Mouse (Mus musculus): Measurements from ENCODE around the gene Rpl41. TPM values are rescaled to one million over a fixed set of nuclear protein-coding genes. Genes with fewer than 3 reads are reported as not detected.

Rpl41 gene
- total RNA-seq, 2 experiments from 2014 or later = 2,825 to 2,926 TPM

- intact Hi-C loops (cut with DNase I) = no loop called here
- DNase-seq = peak; percentile 46
These were observed 49.9 kb downstream of the Rpl41 start for GRCm38 (mm10) chr10:128499116-128499671.

DNA sequence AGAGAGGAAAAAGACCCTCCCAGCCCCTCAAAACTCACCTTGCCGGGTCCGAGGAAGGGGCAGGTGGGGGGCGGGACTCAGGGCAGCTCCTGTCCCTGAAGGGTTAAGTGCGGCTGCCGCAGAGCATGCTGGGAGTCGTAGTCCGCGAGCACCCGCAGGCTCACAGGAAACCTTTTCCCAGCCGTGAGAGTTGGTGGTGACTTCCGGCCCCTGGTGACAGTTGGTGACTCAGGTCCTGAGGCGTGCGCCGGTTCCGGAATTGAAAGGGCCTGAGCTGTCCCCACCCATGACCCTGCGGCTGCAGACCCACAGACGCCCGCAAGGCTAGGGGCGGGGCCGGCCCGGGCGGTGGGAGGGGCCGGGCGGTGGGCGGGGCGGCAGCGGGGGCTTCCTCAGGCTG is 50.5 kb downstream of the Rpl41 start, which contains the start of gene Myl6b:
Gene Myl6b, minus strand, starts transcription at position 96 of the 400 bp plus-strand sequence.
- peak; percentile 96 for DNase-seq
- intact Hi-C loops (cut with DNase I) = no loop called here

Small RNAs within 50 kb of the gene (microRNA-seq; reads per million reads assigned to microRNA genes)
- gene Gm47275 (not detected), gene Mir6916 (not detected), gene Mir6917 (not detected)

Other genes starting within 250 kb of the Rpl41 start
- gene Pan2, start 246.0 kb downstream of the Rpl41 start, total RNA-seq (2021) = 10 to 100 TPM; 19.9 to 22.4 TPM
- gene Cnpy2, start 226.8 kb downstream of the Rpl41 start, total RNA-seq (2021) = 10 to 100 TPM; 81.0 to 86.0 TPM
- 100 to 1,000 TPM; 236 to 250 TPM for gene Cs, start 211.6 kb downstream of the Rpl41 start, total RNA-seq (2021)
- gene Coq10a, start 180.3 kb downstream of the Rpl41 start, total RNA-seq (2021) = 10 to 100 TPM; 57.7 to 58.1 TPM
- 10 to 100 TPM; 84.9 to 85.5 TPM for gene Ankrd52, start 172.2 kb downstream of the Rpl41 start, total RNA-seq (2021)
- gene Slc39a5, start 148.1 kb downstream of the Rpl41 start, total RNA-seq (2021) = under 1 TPM; 0.40 to 0.42 TPM
- gene Nabp2, start 137.8 kb downstream of the Rpl41 start, total RNA-seq (2021) = 10 to 100 TPM; 95.1 to 99.1 TPM
- gene Rnf41, start 137.6 kb downstream of the Rpl41 start, total RNA-seq (2021) = 10 to 100 TPM; 92.0 to 94.7 TPM
- 100 to 1,000 TPM; 295 to 311 TPM for gene Smarcc2, start 90.1 kb downstream of the Rpl41 start, total RNA-seq (2021)
- gene Myl6, start 55.2 kb downstream of the Rpl41 start, total RNA-seq (2021) = 100 to 1,000 TPM; 499 to 509 TPM
- gene Myl6b, start 50.6 kb downstream of the Rpl41 start, total RNA-seq (2021) = 10 to 100 TPM; 61.7 to 65.2 TPM
- 10 to 100 TPM; 13.7 to 16.3 TPM for gene Esyt1, start 23.4 kb downstream of the Rpl41 start, total RNA-seq (2021)
- 10 to 100 TPM; 14.0 to 15.2 TPM for gene Zc3h10, start 1.5 kb downstream of the Rpl41 start, total RNA-seq (2021)
- gene Pa2g4, start 16.7 kb upstream of the Rpl41 start, total RNA-seq (2021) = 100 to 1,000 TPM; 111 TPM
- under 1 TPM; 0.62 to 0.66 TPM for gene Erbb3, start 40.3 kb upstream of the Rpl41 start, total RNA-seq (2021)
- gene Rps26, start 77.4 kb upstream of the Rpl41 start, total RNA-seq (2021) = 100 to 1,000 TPM; 595 to 651 TPM
- gene Ikzf4, start 96.7 kb upstream of the Rpl41 start, total RNA-seq (2021) = 10 to 100 TPM; 25.0 to 30.7 TPM
- gene Suox, start 124.8 kb upstream of the Rpl41 start, total RNA-seq (2021) = 10 to 100 TPM; 10.5 to 11.0 TPM
- gene Rab5b, start 147.0 kb upstream of the Rpl41 start, total RNA-seq (2021) = 100 to 1,000 TPM; 113 TPM
- gene Pmel, start 154.9 kb upstream of the Rpl41 start, total RNA-seq (2021) = 1 to 10 TPM in 1 of 2 experiments, under 1 TPM in 1; 0.50 to 1.6 TPM
- gene Cdk2, start 155.7 kb upstream of the Rpl41 start, total RNA-seq (2021) = 10 to 100 TPM in 1 of 2 experiments, 1 to 10 TPM in 1; 8.1 to 10.0 TPM
- 1 to 10 TPM; 7.5 to 7.7 TPM for gene Dgka, start 195.6 kb upstream of the Rpl41 start, total RNA-seq (2021)
- 10 to 100 TPM; 37.5 TPM for gene Pym1, start 198.6 kb upstream of the Rpl41 start, total RNA-seq (2021)
- gene Mmp19, start 241.6 kb upstream of the Rpl41 start, total RNA-seq (2021) = 1 to 10 TPM in 1 of 2 experiments, under 1 TPM in 1; 0.74 to 1.3 TPM

Data from left cerebral cortex, postnatal 4 days (tissue).